Mouse (Mus musculus) midbrain, embryonic 15.5 days (tissue): ENCODE results near the gene Olfr394. TPM values are rescaled to one million over a fixed set of nuclear protein-coding genes. Genes with fewer than 3 reads are reported as not detected.
"Not testable (repeated sequence)": the region's sequence is repeated elsewhere in the genome, so short reads cannot be mapped to it uniquely, and the experiment has no call there.

Source experiments
- ATAC-seq: fragments of 200-750 bp; cut with Nextera tagmentation; replicated peaks from 2 replicates; pipeline ENCODE4 v1.8.0; 2017; ENCODE audit warnings: moderate TSS enrichment
- H3K27ac ChIP-seq: fragments of 300-500 bp; sonication (generic); 2 replicates; pipeline ENCODE4 v1.5.1; 2015; ENCODE audit warnings: mild to moderate bottlenecking, inconsistent platforms
- H3K27me3 ChIP-seq: fragments of 300-500 bp; sonication (generic); replicated peaks from 2 replicates; pipeline ENCODE4 v1.6.1; 2015; ENCODE audit warnings: inconsistent platforms
- H3K36me3 ChIP-seq: fragments of 300-500 bp; sonication (generic); replicated peaks from 2 replicates; pipeline ENCODE4 v1.6.1; 2015; ENCODE audit warnings: inconsistent platforms
- H3K4me1 ChIP-seq: fragments of 300-500 bp; sonication (generic); 2 replicates; pipeline ENCODE4 v1.6.1; 2015; ENCODE audit warnings: inconsistent platforms
- H3K4me2 ChIP-seq: fragments of 300-500 bp; sonication (generic); 2 replicates; pipeline ENCODE4 v1.6.1; 2015; ENCODE audit warnings: inconsistent platforms, mild to moderate bottlenecking, moderate library complexity
- H3K4me3 ChIP-seq: fragments of 300-500 bp; sonication (generic); 2 replicates; pipeline ENCODE4 v1.5.1; 2015; ENCODE audit warnings: mild to moderate bottlenecking, inconsistent platforms
- H3K9ac ChIP-seq: fragments of 300-500 bp; sonication (generic); 2 replicates; pipeline ENCODE4 v1.6.1; 2015; ENCODE audit warnings: mild to moderate bottlenecking, inconsistent platforms
- H3K9me3 ChIP-seq: fragments of 300-500 bp; sonication (generic); 2 replicates; pipeline ENCODE4 v1.6.1; 2016; ENCODE audit warnings: inconsistent platforms
- WGBS: fragments of 180-500 bp; shearing (Covaris S2); methylation state at CpG from one replicate; pipeline ENCODE4 v1.1.7; 2015; ENCODE audit warnings: mixed read lengths; 5-methylcytosine and 5-hydroxymethylcytosine counted together
- polyA plus RNA-seq: library from polyadenylated mRNA; unstranded; fragments of >200 nt; fragmentation: Nextera tagmentation; extraction: Ambion mirVana; gene quantifications from 2 replicates; pipeline ENCODE4 v1.2.1, GENCODE M21; 2015

Gene Olfr394
- polyA plus RNA-seq = not detected in 2 replicates

DNA sequence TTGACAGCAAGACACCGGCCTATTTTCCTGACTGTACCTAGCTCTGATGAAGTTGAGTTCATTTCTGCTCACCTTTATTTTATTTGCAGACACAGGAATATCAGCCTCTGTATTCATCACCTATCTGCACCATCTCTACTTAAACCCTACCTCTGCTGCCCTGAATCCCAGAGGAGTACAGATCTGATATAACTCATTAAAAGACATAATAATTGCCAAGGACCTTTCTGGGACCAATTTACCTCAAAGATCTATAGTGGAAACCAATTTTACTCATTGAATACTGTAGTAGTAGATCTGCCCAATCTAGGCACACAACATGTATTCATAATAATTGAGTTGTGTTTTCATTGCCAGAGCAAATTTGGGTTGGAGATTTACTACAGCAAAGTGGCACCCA, at the start of gene Olfr394:
Olfr394 (minus strand) TSS at position 101 of the 400 bp plus-strand sequence.
- no peak for ATAC-seq
- peaks cover 3% of the 10 kb centered on the region; the same call in 1 of the 2 replicates for H3K9me3 ChIP-seq
- no peaks in the 10 kb centered on the region for H3K4me1 ChIP-seq
- no peak within 1 kb of the TSS for H3K27ac ChIP-seq
- WGBS = 79% methylated on average over 1 of the region's 1 CpGs
- no peak within 1 kb of the TSS for H3K4me2 ChIP-seq
- H3K4me3 ChIP-seq = no peak within 1 kb of the TSS
- no peaks in the 10 kb centered on the region for H3K36me3 ChIP-seq
- no peak within 1 kb of the TSS for H3K9ac ChIP-seq
- no peaks in the 10 kb centered on the region for H3K27me3 ChIP-seq

DNA sequence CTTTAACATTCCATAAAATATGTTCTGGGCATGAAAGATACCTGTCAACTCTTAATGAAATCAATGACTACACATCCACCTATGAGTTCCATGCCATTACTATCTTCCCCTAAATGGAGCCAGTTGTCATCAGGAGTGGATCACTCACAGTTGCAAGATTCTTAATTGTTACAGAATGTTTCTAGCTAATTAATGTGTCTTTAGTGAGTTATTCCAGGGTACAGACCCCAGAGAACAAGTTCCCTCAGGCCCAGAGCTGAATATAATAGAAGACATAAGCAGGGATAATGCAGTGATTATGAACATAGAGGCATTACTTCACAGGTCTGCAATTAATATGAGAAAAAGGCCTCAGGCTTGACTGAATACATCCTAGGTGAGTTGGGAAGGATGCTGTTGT, 45.8 kb upstream of the Olfr394 start, which contains the start of gene Olfr23:
Olfr23 (plus strand) TSS at position 301 of the 400 bp plus-strand sequence.
- H3K36me3 ChIP-seq = no peaks in the 10 kb centered on the region
- ATAC-seq = no peak
- no peak within 1 kb of the TSS for H3K27ac ChIP-seq
- no peaks in the 10 kb centered on the region for H3K4me1 ChIP-seq
- no peak within 1 kb of the TSS for H3K9ac ChIP-seq
- no peak within 1 kb of the TSS for H3K4me2 ChIP-seq
- no peak within 1 kb of the TSS for H3K4me3 ChIP-seq
- H3K9me3 ChIP-seq = no peaks in the 10 kb centered on the region
- H3K27me3 ChIP-seq = no peaks in the 10 kb centered on the region

DNA sequence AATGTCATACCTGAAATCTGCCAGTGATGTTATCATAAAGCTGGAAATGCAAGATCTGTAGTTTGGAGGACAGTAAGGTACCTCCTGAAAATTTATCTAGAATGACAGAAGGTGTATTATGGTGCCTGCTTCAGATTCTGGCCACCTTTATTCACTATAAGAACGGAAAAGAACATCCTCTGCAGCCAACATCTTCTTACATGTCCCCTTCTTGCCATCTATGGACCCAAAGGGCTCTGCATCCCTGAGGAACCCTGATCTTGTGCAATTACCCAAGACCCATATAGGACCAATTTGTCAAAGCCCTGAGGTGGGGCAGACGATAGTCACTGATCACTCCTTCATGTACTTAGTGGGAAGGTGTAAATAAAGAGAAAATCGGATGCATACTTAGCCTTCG, 18.6 kb upstream of the Olfr394 start, which contains the start of gene Olfr395:
Olfr395 (minus strand) TSS at position 101 of the 400 bp plus-strand sequence.
- ATAC-seq, H3K4me1 ChIP-seq: not testable (repeated sequence)

DNA sequence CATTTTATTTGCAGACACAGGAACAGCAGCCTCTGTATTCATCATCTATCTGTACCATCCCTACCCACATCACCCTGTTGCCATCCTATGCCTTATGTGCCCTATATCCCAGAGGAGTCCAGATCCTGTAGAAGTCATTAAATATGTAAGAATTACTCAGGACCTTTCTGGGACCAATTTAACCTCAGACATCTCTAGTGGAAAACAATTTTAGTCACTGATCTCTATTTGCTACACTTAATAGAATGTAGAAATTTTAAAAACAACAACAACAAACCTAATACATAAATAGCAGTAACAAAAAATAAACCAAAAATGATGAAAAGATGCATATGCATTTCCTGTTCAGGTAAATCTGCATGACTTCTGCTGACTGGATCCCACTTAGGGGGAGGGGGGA, 39.2 kb downstream of the Olfr394 start, which contains the start of gene Olfr393:
Olfr393 (minus strand) TSS at position 101 of the 400 bp plus-strand sequence.
- Histone ChIP-seq H3K4me1 (no peaks in the 10 kb centered on the region), H3K4me2 (no peak within 1 kb of the TSS), H3K4me3 (no peak within 1 kb of the TSS), H3K9me3 (peaks cover 4% of the 10 kb centered on the region; the same call in 1 of the 2 replicates), H3K27ac (no peak within 1 kb of the TSS), H3K27me3 (no peaks in the 10 kb centered on the region), H3K9ac (no peak within 1 kb of the TSS), H3K36me3 (no peaks in the 10 kb centered on the region)
- ATAC-seq = no peak

More for the DNA sequence above, 18.6 kb upstream of the Olfr394 start, which contains the start of gene Olfr395:
- H3K27me3 ChIP-seq, H3K9me3 ChIP-seq, H3K4me3 ChIP-seq, H3K36me3 ChIP-seq, H3K27ac ChIP-seq, H3K4me2 ChIP-seq, H3K9ac ChIP-seq: not testable (repeated sequence)
- WGBS = 73% methylated on average over 4 of the region's 4 CpGs

Other genes with a start within 250 kb of the Olfr394 start
- not detected in 2 replicates for gene Zfp735, start 202.0 kb downstream of the Olfr394 start, polyA plus RNA-seq
- gene Olfr389, start 110.1 kb downstream of the Olfr394 start, polyA plus RNA-seq = not detected in 2 replicates
- gene Olfr390, start 107.8 kb downstream of the Olfr394 start, polyA plus RNA-seq = not detected in 2 replicates
- gene Olfr391-ps, start 87.7 kb downstream of the Olfr394 start, polyA plus RNA-seq = not detected in 2 replicates
- gene Olfr392, start 73.7 kb downstream of the Olfr394 start, polyA plus RNA-seq = not detected in 2 replicates
- not detected in 2 replicates for gene Olfr393, start 39.3 kb downstream of the Olfr394 start, polyA plus RNA-seq
- not detected in 2 replicates for gene Olfr395, start 18.5 kb upstream of the Olfr394 start, polyA plus RNA-seq
- not detected in 2 replicates for gene Olfr23, start 45.9 kb upstream of the Olfr394 start, polyA plus RNA-seq
- not detected in 2 replicates for gene Olfr397, start 70.0 kb upstream of the Olfr394 start, polyA plus RNA-seq
- not detected in 2 replicates for gene Olfr398, start 99.6 kb upstream of the Olfr394 start, polyA plus RNA-seq
- not detected in 2 replicates for gene Olfr139, start 165.8 kb upstream of the Olfr394 start, polyA plus RNA-seq
- not detected in 2 replicates for gene Olfr399, start 165.8 kb upstream of the Olfr394 start, polyA plus RNA-seq
- not detected in 2 replicates for gene Zfp616, start 179.2 kb upstream of the Olfr394 start, polyA plus RNA-seq
- gene Olfr401, start 222.9 kb upstream of the Olfr394 start, polyA plus RNA-seq = not detected in 2 replicates